Mouse (Mus musculus): ENCODE measurements around the gene Casc3. TPM values are rescaled to one million over a fixed set of nuclear protein-coding genes. Genes with fewer than 3 reads are reported as not detected.

Gene Casc3
- total RNA-seq (2021), result 10 to 100 TPM; 36.8 to 41.9 TPM
- long read RNA-seq, experiment 1, transcript Casc3-204 (14 exons, 3,741 nt), result major isoform, 22 of 32 reads
- long read RNA-seq, experiment 1, partial matches to known transcripts, result 7 of 32 reads
- long read RNA-seq, experiment 1, other reads (novel, unspliced or antisense), result 3 of 32 reads
- long read RNA-seq, experiment 2, partial matches to known transcripts, result 2 of 11 reads
- long read RNA-seq, experiment 2, other reads (novel, unspliced or antisense), result 9 of 11 reads

- DNase-seq (ENCODE audit: low spot score in 2 of 2), result no peak
These were observed at the start of gene Casc3 for GRCm38 (mm10) chr11:98804605-98805004. Casc3 (plus strand) TSS chr11:98804905.

GRCm38 (mm10) chr11:98755726-98756380 lies 48.9 kb upstream of the Casc3 start:
- no peak for DNase-seq (ENCODE audit: low spot score in 2 of 2)

GRCm38 (mm10) chr11:98756711-98757110 lies 48.0 kb upstream of the Casc3 start:
- peak in 1 of 2 experiments; percentile 1 for DNase-seq (ENCODE audit: low spot score in 2 of 2)

GRCm38 (mm10) chr11:98761939-98762338 lies 42.8 kb upstream of the Casc3 start:
- DNase-seq (ENCODE audit: low spot score in 2 of 2), result no peak

GRCm38 (mm10) chr11:98762756-98763501 lies 41.8 kb upstream of the Casc3 start:
- DNase-seq (ENCODE audit: low spot score in 2 of 2), result peak in 1 of 2 experiments; percentile 35

GRCm38 (mm10) chr11:98763502-98763861 lies 41.2 kb upstream of the Casc3 start:
- no peak for DNase-seq (ENCODE audit: low spot score in 2 of 2)

- no peak for DNase-seq (ENCODE audit: low spot score in 2 of 2)
These were observed 40.6 kb upstream of the Casc3 start for GRCm38 (mm10) chr11:98764091-98764490.

GRCm38 (mm10) chr11:98764746-98765145 lies 40.0 kb upstream of the Casc3 start:
- no peak for DNase-seq (ENCODE audit: low spot score in 2 of 2)

- peak in 1 of 2 experiments; percentile 25 for DNase-seq (ENCODE audit: low spot score in 2 of 2)
These were observed 39.0 kb upstream of the Casc3 start for GRCm38 (mm10) chr11:98765421-98766309.

- DNase-seq (ENCODE audit: low spot score in 2 of 2), result no peak
These were observed 38.4 kb upstream of the Casc3 start for GRCm38 (mm10) chr11:98766346-98766745.

GRCm38 (mm10) chr11:98766816-98767215 lies 37.9 kb upstream of the Casc3 start:
- peak in 1 of 2 experiments; percentile 27 for DNase-seq (ENCODE audit: low spot score in 2 of 2)

GRCm38 (mm10) chr11:98767276-98767675 lies 37.4 kb upstream of the Casc3 start:
- peak in 1 of 2 experiments; percentile 47 for DNase-seq (ENCODE audit: low spot score in 2 of 2)

- no peak for DNase-seq (ENCODE audit: low spot score in 2 of 2)
These were observed 37.0 kb upstream of the Casc3 start for GRCm38 (mm10) chr11:98767713-98768112.

- DNase-seq (ENCODE audit: low spot score in 2 of 2), result peak in 1 of 2 experiments; percentile 34
These were observed 36.3 kb upstream of the Casc3 start for GRCm38 (mm10) chr11:98768127-98769006.

GRCm38 (mm10) chr11:98769007-98769954 lies 35.4 kb upstream of the Casc3 start:
- DNase-seq (ENCODE audit: low spot score in 2 of 2), result no peak

GRCm38 (mm10) chr11:98770096-98770975 lies 34.4 kb upstream of the Casc3 start:
- no peak for DNase-seq (ENCODE audit: low spot score in 2 of 2)

- peak in 1 of 2 experiments; percentile 22 for DNase-seq (ENCODE audit: low spot score in 2 of 2)
These were observed 33.6 kb upstream of the Casc3 start for GRCm38 (mm10) chr11:98771131-98771530.
